Mouse (Mus musculus): ENCODE measurements at regions not wholly inside any gene's neighbourhood (a gene's known extent, or its start where the extent isn't known, plus 50 kb on each side); places are given as distances from the start of the nearest gene placed in this dataset.

- TF ChIP-seq POLR2A (IDR thresholded peaks at IDR 0.05; ENCODE audit: control insufficient read depth, extremely low read depth, insufficient read depth, low read length, poor library complexity) (no peak), CTCF (IDR thresholded peaks at IDR 0.05; ENCODE audit: borderline replicate concordance, control insufficient read depth, extremely low read depth, insufficient read depth, low read length, poor library complexity) (no peak)
Measured at GRCm38 (mm10) chr16:26251698-26252097, 119.9 kb downstream of the Cldn1 start.

All from thymus, adult 2 months (tissue).